Mouse (Mus musculus) bone marrow macrophage, adult 2 months (primary cell): ENCODE results near the gene Tcte3.
"Not testable (repeated sequence)": the region's sequence is repeated elsewhere in the genome, so short reads cannot be mapped to it uniquely, and the experiment has no call there.

Experiments used
- CTCF ChIP-seq: IDR thresholded peaks from 2 replicates; pipeline ENCODE4 v1.5.1; 2012; ENCODE audit warnings: low read depth, mild to moderate bottlenecking, low read length, moderate library complexity
- POLR2A ChIP-seq: IDR thresholded peaks from 2 replicates; pipeline ENCODE4 v1.6.1; 2012; ENCODE audit warnings: mild to moderate bottlenecking, low read depth, low read length, borderline replicate concordance

DNA sequence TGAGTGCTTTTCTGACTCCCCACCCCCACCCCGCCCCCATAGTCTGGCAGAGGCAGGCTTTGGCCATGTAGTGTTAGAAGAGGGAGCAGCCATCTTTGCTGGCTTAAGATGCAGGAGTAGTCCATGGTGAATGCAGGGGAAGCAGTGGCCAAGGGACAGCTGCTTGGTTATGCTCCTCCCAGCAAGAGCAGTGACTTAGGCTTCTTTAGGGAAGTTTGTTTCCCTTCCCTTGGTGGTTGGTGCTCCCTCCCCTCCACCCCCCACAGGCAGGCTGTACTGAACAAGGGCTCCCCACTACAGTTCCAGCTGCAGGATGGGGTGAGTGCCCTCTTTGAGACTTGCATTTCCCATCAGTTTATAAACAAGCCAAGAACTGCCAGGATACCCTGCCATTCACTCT is 11.5 kb upstream of the Tcte3 start:
- TF ChIP-seq CTCF, POLR2A: not testable (repeated sequence)
